Mouse (Mus musculus) forebrain, embryonic 14.5 days (tissue): ENCODE data around the gene She. TPM values are rescaled to one million over a fixed set of nuclear protein-coding genes. Genes with fewer than 3 reads are reported as not detected.

Source experiments
- ATAC-seq: fragments of 200-750 bp; cut with Nextera tagmentation; 2 replicates; pipeline ENCODE4 v1.8.0; 2017; ENCODE audit warnings: mild to moderate bottlenecking, moderate library complexity
- DNase-seq: peaks from one replicate; pipeline ENCODE4 v3.0.0-alpha.2; 2015; ENCODE audit warnings: low spot score
- H3K27ac ChIP-seq: fragments of 300-500 bp; sonication (generic); 2 replicates; pipeline ENCODE4 v1.5.1; 2014; ENCODE audit warnings: low read depth, mild to moderate bottlenecking, control low read depth, low read length, moderate library complexity
- H3K27me3 ChIP-seq: fragments of 300-500 bp; sonication (generic); replicated peaks from 2 replicates; pipeline ENCODE4 v1.6.1; 2014; ENCODE audit warnings: low read length, control low read depth, mixed read lengths; ENCODE audit not compliant: control insufficient read depth, insufficient read depth
- H3K36me3 ChIP-seq: fragments of 300-500 bp; sonication (generic); 2 replicates; pipeline ENCODE4 v1.6.1; 2014; ENCODE audit warnings: low read length, control low read depth; ENCODE audit not compliant: control insufficient read depth, insufficient read depth
- H3K4me1 ChIP-seq: fragments of 300-500 bp; sonication (generic); 2 replicates; pipeline ENCODE4 v1.6.1; 2014; ENCODE audit warnings: antibody characterized with exemption, low read length, control low read depth; ENCODE audit not compliant: control insufficient read depth, insufficient read depth
- H3K4me2 ChIP-seq: fragments of 300-500 bp; sonication (generic); 2 replicates; pipeline ENCODE4 v1.6.1; 2014; ENCODE audit warnings: mild to moderate bottlenecking, control low read depth, low read length
- H3K4me3 ChIP-seq: fragments of 300-500 bp; sonication (generic); 2 replicates; pipeline ENCODE4 v1.5.1; 2014; ENCODE audit warnings: low read depth, low read length, control low read depth
- H3K9ac ChIP-seq: fragments of 300-500 bp; sonication (generic); 2 replicates; pipeline ENCODE4 v1.6.1; 2014; ENCODE audit warnings: mild to moderate bottlenecking, low read length, control low read depth, moderate library complexity
- H3K9me3 ChIP-seq: fragments of 300-500 bp; sonication (generic); replicated peaks from 2 replicates; pipeline ENCODE4 v1.6.1; 2016; ENCODE audit warnings: low read length, control low read depth, mixed read lengths; ENCODE audit not compliant: control insufficient read depth
- WGBS: fragments of 180-500 bp; shearing (Covaris S2); extraction: QIAGEN DNeasy Blood & Tissue Kit; methylation state at CpG from one replicate; pipeline ENCODE4 v1.1.7; 2014; 5-methylcytosine and 5-hydroxymethylcytosine counted together
- polyA plus RNA-seq: library from polyadenylated mRNA; unstranded; fragments of >200 nt; fragmentation: Nextera tagmentation; extraction: Ambion mirVana; gene quantifications from 2 replicates; pipeline ENCODE4 v1.2.1, GENCODE M21; 2014

Gene She
- polyA plus RNA-seq, 1 experiment from 2014 or later, result 0.93 TPM

- ATAC-seq, result no peak
- no peaks in the 10 kb centered on the region for H3K36me3 ChIP-seq
- no peak overlapping the region for H3K4me3 ChIP-seq
- H3K4me1 ChIP-seq, result no peaks in the 10 kb centered on the region
- no peaks in the 10 kb centered on the region for H3K27me3 ChIP-seq
- no peak overlapping the region for H3K9ac ChIP-seq
- no peak overlapping the region for H3K27ac ChIP-seq
- no peaks in the 10 kb centered on the region for H3K9me3 ChIP-seq
- H3K4me2 ChIP-seq, result no peak overlapping the region
- WGBS, result 97% methylated on average over 6 of the region's 6 CpGs
- no peak for DNase-seq
Measured at GRCm38 (mm10) chr3:89847596-89847995, 16.4 kb downstream of the She start.

GRCm38 (mm10) chr3:89848083-89848482 is 16.9 kb downstream of the She start:
- 93% methylated on average over 6 of the region's 6 CpGs for WGBS

GRCm38 (mm10) chr3:89853752-89854151 is 22.6 kb downstream of the She start:
- H3K36me3 ChIP-seq, result no peaks in the 10 kb centered on the region
- H3K4me3 ChIP-seq, result no peak overlapping the region
- no peaks in the 10 kb centered on the region for H3K9me3 ChIP-seq
- no peaks in the 10 kb centered on the region for H3K27me3 ChIP-seq
- WGBS, result 75% methylated on average over 5 of the region's 5 CpGs
- no peak for DNase-seq
- H3K9ac ChIP-seq, result no peak overlapping the region
- no peak overlapping the region for H3K27ac ChIP-seq
- no peak for ATAC-seq
- H3K4me2 ChIP-seq, result no peak overlapping the region
- H3K4me1 ChIP-seq, result no peaks in the 10 kb centered on the region

More at GRCm38 (mm10) chr3:89848083-89848482, 16.9 kb downstream of the She start:
- H3K9ac ChIP-seq, result no peak overlapping the region
- no peak overlapping the region for H3K4me2 ChIP-seq
- ATAC-seq (no peak), DNase-seq (no peak)
- H3K27ac ChIP-seq, result no peak overlapping the region
- H3K4me3 ChIP-seq, result no peak overlapping the region
- no peaks in the 10 kb centered on the region for H3K27me3 ChIP-seq
- no peaks in the 10 kb centered on the region for H3K36me3 ChIP-seq
- H3K4me1 ChIP-seq, result no peaks in the 10 kb centered on the region
- H3K9me3 ChIP-seq, result no peaks in the 10 kb centered on the region

- no peak for ATAC-seq
- no peak for DNase-seq
- no peak overlapping the region for H3K9ac ChIP-seq
- no peak overlapping the region for H3K27ac ChIP-seq
- no peaks in the 10 kb centered on the region for H3K27me3 ChIP-seq
- H3K9me3 ChIP-seq, result no peaks in the 10 kb centered on the region
- H3K4me2 ChIP-seq, result no peak overlapping the region
- H3K36me3 ChIP-seq, result no peaks in the 10 kb centered on the region
- 82% methylated on average over 3 of the region's 3 CpGs for WGBS
- H3K4me3 ChIP-seq, result no peak overlapping the region
- peaks cover 11% of the 10 kb centered on the region; the same call in 1 of the 2 replicates for H3K4me1 ChIP-seq
Measured at GRCm38 (mm10) chr3:89857353-89857752, 26.2 kb downstream of the She start.

- H3K4me1 ChIP-seq, result peaks cover 11% of the 10 kb centered on the region; the same call in 1 of the 2 replicates
- H3K9me3 ChIP-seq, result no peaks in the 10 kb centered on the region
- no peaks in the 10 kb centered on the region for H3K27me3 ChIP-seq
- H3K4me2 ChIP-seq, result no peak overlapping the region
- ATAC-seq (peak; percentile 54), DNase-seq (peak; percentile 86)
- H3K9ac ChIP-seq, result no peak overlapping the region
- H3K36me3 ChIP-seq, result no peaks in the 10 kb centered on the region
- 14% methylated on average over 4 of the region's 4 CpGs for WGBS
- H3K27ac ChIP-seq, result no peak overlapping the region
- no peak overlapping the region for H3K4me3 ChIP-seq
Measured at GRCm38 (mm10) chr3:89858123-89858522, 27.0 kb downstream of the She start.

- Histone ChIP-seq H3K4me3 (no peak overlapping the region), H3K9ac (no peak overlapping the region)
- ATAC-seq, result no peak
Measured at GRCm38 (mm10) chr3:89858888-89859287, 27.7 kb downstream of the She start.

GRCm38 (mm10) chr3:89859936-89860335 is 28.8 kb downstream of the She start:
- no peak overlapping the region for H3K9ac ChIP-seq
- H3K4me3 ChIP-seq, result no peak overlapping the region
- ATAC-seq, result no peak
- no peaks in the 10 kb centered on the region for H3K36me3 ChIP-seq
- H3K27me3 ChIP-seq, result no peaks in the 10 kb centered on the region
- no peak for DNase-seq
- H3K9me3 ChIP-seq, result no peaks in the 10 kb centered on the region
- peaks cover 11% of the 10 kb centered on the region; the same call in 1 of the 2 replicates for H3K4me1 ChIP-seq
- H3K4me2 ChIP-seq, result no peak overlapping the region
- no peak overlapping the region for H3K27ac ChIP-seq
- WGBS, result 75% methylated on average over 3 of the region's 3 CpGs

More at GRCm38 (mm10) chr3:89858888-89859287, 27.7 kb downstream of the She start:
- no peak for DNase-seq
- Histone ChIP-seq H3K27ac (no peak overlapping the region), H3K27me3 (no peaks in the 10 kb centered on the region), H3K4me1 (peaks cover 11% of the 10 kb centered on the region; the same call in 1 of the 2 replicates), H3K9me3 (no peaks in the 10 kb centered on the region), H3K4me2 (no peak overlapping the region), H3K36me3 (no peaks in the 10 kb centered on the region)
- WGBS, result 65% methylated on average over 8 of the region's 8 CpGs

GRCm38 (mm10) chr3:89860343-89860742 is 29.2 kb downstream of the She start:
- H3K4me3 ChIP-seq, result no peak overlapping the region
- no peaks in the 10 kb centered on the region for H3K36me3 ChIP-seq
- DNase-seq (no peak), ATAC-seq (0 out of 2 replicates have a peak, but pooled peaks have one; percentile 8)
- no peaks in the 10 kb centered on the region for H3K27me3 ChIP-seq
- peaks cover 14% of the 10 kb centered on the region; the same call in 1 of the 2 replicates for H3K4me1 ChIP-seq
- no peak overlapping the region for H3K9ac ChIP-seq
- H3K27ac ChIP-seq, result peak overlapping the region; percentile 84; the same call in 1 of the 2 replicates
- 76% methylated on average over 3 of the region's 3 CpGs for WGBS
- no peaks in the 10 kb centered on the region for H3K9me3 ChIP-seq
- no peak overlapping the region for H3K4me2 ChIP-seq

- ATAC-seq, result peak; percentile 91
- peak; percentile 82 for DNase-seq
- no peak overlapping the region for H3K4me3 ChIP-seq
- H3K4me2 ChIP-seq, result peak overlapping the region; percentile 3; the same call in 1 of the 2 replicates
- no peaks in the 10 kb centered on the region for H3K36me3 ChIP-seq
- H3K9ac ChIP-seq, result 0 out of 2 replicates have a peak overlapping the region, but pooled peaks have one; percentile 25
- WGBS, result under 1% methylated on average over 4 of the region's 4 CpGs
- H3K4me1 ChIP-seq, result peaks cover 14% of the 10 kb centered on the region; the same call in 1 of the 2 replicates
- H3K27ac ChIP-seq, result peak overlapping the region; percentile 84
- H3K9me3 ChIP-seq, result no peaks in the 10 kb centered on the region
- H3K27me3 ChIP-seq, result no peaks in the 10 kb centered on the region
Measured at GRCm38 (mm10) chr3:89861070-89861469, 29.9 kb downstream of the She start.
